Mouse (Mus musculus): Measurements from ENCODE around the gene Ptprm. TPM values are rescaled to one million over a fixed set of nuclear protein-coding genes. Genes with fewer than 3 reads are reported as not detected.
A peak's percentile ranks its signal among the peaks of the same experiment; 100 is the strongest.

Gene Ptprm
- total RNA-seq, 2 experiments from 2014 or later: 27.3 to 31.9 TPM

DNA sequence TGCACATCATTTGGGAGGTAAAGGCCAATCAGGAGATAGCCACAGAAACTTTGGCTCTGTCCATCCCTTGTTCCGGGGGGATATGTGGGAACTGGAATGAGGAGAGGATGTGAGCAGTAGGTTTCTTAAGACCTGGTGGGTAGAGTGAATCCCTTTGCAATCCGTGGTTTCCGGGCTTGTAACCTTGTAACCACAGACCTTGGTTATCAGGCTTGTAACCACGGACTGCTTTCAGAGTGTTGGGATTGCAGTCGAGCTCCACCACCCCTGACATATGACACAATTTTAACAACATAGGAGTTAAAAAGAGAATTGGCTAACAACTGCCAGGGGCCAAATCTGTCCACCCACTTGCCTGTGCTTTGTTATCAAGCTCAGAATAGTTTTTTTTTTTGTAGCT is 270.2 kb downstream of the Ptprm start:
- DNase-seq (ENCODE audit: low spot score in 2 of 2): no peak

GRCm38 (mm10) chr17:67079570-67079969 is 274.7 kb downstream of the Ptprm start:
- no peak for DNase-seq (ENCODE audit: low spot score in 2 of 2)

DNA sequence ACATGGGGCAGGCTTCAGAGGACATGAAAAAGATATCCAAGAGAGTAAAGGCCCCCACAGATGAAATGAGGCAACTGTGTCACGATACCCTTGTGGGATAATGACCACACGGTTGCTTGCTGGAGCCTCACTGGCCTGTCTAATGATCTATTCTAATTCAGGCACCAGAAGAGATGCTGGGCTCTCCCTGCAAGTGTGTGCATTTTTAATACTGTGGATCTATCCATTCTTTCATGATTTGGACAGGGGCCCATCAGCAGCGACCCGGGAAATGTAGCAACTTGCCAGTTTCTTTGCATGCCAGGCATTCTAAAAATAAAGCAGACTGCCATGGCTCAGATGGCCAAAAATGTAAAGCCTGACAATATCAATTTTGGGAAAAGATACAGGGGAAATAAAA is 280.7 kb downstream of the Ptprm start:
- no peak for DNase-seq (ENCODE audit: low spot score in 2 of 2)

DNA sequence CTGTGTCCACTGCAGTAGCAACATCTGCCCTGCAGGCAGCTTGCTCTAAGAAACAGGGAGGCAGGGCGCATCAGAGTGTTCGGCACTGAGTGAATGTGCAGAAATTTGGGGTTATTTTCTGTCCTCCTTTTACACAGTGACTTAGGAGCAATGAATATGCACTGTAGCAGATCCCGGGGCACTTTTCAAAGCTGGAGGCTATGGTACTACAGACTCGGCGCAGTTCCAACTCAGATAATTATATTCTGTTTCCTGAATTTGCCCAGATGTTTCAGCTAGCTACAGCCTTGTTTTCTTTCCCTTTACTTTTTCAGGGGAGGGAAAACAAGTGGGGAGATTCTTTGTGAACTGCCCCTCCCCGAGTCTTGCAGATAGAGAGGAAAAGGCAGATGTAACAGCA is 281.1 kb downstream of the Ptprm start:
- no peak for DNase-seq (ENCODE audit: low spot score in 2 of 2)

DNA sequence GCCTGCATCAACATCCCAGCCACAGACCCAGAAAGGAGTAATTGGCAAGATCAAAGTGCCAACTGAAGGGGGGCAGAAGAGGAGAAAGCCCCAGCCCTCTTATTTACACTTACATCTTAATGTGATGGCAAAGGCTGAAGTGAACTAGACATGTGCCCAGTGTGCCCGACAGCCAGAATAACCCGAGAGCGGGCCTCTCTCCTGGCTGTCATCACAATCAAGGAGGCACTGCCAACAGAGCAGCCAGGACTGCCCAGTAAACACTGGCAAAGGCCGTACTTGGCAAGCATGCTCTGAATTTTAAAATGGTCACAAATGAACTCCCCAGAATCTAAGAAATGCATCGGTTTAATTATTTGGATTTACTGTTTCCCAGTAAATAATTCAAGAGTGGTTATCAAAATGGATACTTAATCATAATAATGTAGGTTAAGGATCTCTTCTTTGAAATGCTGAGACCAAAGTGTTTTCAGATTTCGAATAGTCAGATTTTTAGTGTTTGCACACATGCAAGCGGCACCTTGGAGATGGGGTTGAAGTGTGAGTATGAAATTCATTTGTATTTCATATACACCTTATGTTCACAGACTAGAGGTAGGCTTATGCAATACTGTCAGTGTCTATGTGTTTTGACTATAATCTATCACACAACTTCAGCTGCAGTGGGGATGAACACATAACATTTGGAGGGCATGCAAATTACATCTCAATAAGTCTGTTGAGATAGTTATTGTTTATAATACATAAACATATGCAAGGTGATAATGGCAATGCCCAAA is 282.8 kb downstream of the Ptprm start:
- peak; percentile 51 to 58 for DNase-seq (ENCODE audit: low spot score in 2 of 2)

DNA sequence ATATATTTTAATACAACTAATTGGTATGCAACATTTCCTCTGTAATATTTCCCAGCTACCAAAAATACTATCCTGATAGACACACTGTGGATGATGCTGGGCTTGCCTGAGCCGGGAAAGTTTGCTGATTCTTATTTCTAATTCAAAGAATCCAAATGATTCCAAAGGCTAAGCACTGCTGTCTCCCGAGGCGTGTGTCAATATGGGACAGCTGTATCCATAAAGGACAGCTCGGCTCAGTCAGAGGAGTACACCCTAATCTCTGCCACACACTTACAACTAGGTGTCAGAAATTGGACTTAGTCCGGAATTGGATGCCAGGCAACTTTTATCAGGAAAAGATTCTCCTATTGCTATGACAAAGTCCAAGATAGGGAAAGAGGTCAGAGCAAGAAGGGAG is 290.6 kb downstream of the Ptprm start:
- DNase-seq (ENCODE audit: low spot score in 2 of 2): no peak

DNA sequence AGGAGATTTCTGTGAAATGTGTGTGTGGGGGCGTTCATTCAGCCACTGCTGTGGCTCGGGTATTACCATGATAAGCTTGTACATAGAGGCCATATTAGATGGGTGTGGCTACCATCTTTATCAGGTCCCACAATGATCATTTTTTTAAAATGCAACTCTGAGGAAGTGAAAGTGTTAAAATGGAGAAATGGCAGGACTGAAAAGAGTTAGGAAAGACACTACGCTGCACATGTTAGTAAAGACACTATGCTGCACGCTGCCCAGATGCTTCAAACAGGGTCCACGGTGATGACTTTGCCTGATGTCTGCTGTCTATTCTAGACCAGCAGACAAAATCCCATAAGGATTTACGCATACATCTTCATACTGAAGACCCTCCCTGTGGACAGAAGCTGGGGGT is 298.6 kb downstream of the Ptprm start:
- DNase-seq (ENCODE audit: low spot score in 2 of 2): no peak

GRCm38 (mm10) chr17:67054202-67054601 is 300.1 kb downstream of the Ptprm start:
- DNase-seq (ENCODE audit: low spot score in 2 of 2): no peak

- no peak for DNase-seq (ENCODE audit: low spot score in 2 of 2)
Observed at GRCm38 (mm10) chr17:67052624-67053314, 301.5 kb downstream of the Ptprm start.

DNA sequence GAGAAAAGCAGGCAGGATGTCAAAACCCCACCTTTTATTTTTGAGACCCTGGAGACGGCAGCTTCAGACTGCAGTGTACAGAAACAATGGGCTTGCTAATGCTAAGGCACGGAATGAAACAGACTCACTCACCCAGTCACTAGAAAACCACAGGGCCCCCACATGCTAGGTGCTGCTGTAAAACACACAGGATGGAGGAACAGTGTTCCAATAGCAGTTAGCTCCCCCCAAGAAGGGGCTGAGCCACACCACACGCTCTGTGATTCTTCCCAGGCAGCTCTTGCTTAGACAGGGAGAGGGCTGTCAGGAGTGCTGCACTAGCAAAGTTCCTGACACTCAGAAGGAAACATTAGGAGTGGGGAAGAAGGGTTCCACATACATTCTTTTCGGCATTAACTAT is 306.6 kb downstream of the Ptprm start:
- DNase-seq (ENCODE audit: low spot score in 2 of 2): no peak

DNA sequence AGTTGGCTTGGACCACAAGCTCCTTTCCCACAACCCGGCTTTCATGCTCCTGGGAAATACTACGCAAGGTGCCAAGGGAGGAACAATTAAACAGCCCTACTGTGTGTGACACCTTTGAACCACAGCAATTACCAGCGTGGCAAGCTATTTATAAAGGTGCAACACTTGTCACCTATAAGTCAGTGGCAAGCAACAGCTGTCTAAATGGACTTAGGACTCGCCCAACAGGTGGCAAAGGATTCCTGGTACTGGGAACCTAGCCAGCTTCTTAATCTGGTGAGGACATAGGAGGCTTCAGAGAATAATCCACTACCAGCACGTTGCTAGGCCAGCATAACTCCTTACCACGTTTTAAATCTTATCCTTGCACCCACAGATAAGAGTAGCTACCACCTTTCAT is 315.7 kb downstream of the Ptprm start:
- DNase-seq (ENCODE audit: low spot score in 2 of 2): no peak

DNA sequence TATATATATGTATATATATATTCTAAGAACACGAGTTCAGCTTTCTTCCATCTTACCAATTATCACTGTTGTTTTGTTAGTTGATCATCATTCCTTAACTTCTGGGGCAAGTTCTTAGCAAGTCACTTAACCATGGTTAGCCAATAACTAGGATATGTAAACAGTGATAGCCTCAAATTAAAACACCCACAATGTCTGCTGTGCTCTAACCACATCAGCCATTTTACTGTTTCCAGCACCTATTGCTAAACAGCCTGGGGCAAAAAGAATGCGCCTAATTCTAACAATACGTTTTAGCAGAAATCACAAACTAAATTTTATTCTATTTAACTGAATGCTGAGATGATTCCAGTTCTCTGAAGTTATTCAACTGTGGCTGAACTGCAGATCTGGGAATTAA is 320.7 kb downstream of the Ptprm start:
- DNase-seq (ENCODE audit: low spot score in 2 of 2): no peak

- no peak for DNase-seq (ENCODE audit: low spot score in 2 of 2)
Observed at GRCm38 (mm10) chr17:67032021-67032420, 322.2 kb downstream of the Ptprm start.

DNA sequence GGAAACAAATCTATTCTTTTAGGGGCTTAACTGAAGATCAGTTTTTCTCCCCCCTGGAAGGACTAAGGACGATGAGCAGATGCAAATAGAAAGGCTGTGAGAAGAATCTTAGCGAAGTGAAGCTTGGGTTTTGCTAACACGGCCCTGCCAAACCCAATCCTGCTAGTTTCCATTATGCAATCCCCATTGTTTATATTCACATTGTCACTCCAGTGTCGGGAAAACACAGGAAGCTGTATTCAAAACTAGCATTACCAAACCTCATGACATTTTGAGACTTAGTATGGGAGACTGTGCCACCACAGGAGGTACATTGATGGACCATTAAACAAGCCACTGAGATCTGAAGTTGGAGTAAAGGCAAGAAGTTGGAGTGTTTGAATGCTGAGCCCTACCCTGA is 322.9 kb downstream of the Ptprm start:
- no peak for DNase-seq (ENCODE audit: low spot score in 2 of 2)

DNA sequence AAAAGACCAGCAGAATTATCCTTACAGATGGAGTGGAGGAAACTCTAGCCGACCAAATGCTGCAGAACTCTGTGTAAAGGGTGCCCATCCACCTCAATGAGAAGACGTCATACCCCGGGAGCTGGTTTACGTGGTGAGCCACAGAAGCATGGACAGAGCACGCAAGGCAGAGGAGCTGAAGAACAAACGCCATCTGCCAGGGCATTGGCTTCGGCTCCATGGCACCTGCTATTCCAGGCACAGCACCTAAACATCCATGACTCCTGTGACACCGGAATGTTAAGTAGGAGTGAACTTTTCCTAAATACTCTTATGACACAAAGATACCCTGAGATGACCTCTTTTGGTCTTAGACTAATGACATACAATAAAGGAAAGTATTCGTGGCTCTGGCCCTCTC is 327.0 kb downstream of the Ptprm start:
- DNase-seq (ENCODE audit: low spot score in 2 of 2): no peak

DNA sequence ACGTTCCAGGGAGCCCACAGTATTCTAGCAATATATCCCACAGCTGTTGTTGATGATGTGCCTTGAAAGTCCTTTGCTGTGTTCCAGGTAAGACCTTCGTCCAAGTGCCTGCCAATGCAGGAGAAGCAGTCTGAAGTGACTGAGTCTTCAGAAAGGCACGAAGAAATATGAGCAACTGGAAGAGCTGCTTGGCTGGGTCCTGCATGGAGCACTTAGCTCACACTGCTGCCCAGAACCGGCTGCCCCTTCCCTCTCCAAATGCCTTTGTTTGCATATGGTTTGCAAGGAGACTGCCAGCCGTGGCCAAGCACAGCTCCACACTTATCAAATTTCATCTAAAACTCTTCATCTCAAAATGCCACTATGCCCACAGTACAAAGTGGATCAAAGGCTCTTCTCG is 337.8 kb downstream of the Ptprm start:
- no peak for DNase-seq (ENCODE audit: low spot score in 2 of 2)

- DNase-seq (ENCODE audit: low spot score in 2 of 2): no peak
Observed at GRCm38 (mm10) chr17:67013217-67013616, 341.0 kb downstream of the Ptprm start.

DNA sequence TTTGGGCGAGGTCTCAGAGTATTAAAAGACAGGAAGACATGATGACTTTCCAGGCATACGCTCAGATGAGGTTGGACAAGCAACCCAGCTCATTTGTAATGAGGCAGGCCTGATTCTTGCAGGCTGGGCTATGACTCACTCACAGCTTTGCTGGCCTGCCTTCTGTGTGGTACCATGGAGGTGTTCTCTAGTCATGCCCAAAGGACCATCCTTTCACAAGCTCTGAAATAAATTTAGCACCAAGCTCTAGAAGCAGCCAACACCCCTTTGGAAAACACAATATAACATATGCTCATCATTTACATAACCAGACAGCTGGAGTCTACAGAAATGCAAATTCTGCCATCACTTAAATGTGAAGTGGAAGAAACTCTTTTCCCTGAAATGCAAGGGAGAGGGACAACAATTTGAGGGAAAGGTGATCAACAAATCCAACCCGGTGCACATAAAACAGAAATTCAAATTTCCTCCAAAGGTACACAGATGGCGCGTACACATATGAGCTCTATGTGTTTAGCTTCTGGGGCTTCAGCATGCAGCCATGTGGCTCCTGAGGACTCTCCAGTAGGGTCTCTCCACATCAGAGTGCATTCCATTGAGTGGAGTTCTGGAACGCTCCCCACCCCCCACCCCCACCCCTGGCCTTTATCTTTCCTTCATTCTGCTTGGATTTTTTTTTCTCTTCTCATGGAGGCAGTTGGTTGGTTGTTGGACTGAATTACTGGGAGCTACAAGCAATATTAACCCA is 342.2 kb downstream of the Ptprm start:
- DNase-seq (ENCODE audit: low spot score in 2 of 2): no peak

DNA sequence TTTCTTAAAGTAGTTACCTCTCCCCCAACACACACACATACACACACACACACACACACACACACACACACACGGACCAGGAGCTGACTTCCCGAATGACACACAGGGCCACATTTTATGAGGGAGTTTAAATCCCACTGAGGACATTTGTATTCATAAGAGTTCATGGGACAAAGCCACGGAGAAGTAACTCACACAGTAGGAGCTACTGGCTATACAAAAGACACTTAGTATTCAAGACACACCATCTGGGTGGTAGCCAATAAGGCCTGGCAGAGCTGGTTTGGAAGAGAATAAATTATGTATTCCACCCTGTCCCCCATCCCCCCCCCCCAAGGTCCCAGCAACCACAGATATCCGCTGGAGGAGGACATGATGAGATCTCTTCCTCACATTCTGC is 344.1 kb downstream of the Ptprm start:
- DNase-seq (ENCODE audit: low spot score in 2 of 2): peak in 1 of 2 experiments; percentile 33

DNA sequence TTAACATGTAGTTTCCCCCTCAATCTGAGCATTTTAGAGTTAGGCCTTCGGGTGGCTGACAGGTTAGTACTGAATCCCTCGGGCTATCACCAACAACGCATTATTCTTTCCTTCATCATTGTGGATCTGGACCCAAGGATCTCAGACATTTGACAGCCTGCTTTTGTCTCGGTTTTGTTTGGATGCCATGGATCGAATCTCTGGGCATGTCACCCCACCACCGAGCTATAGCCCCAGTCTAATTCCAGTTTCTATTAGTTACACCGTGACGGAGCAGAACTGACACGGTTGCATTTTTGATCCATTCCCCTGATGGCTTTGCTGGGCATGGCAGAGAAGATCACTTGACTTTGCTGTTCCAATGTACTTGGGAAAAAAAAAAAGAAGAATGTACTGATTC is 346.1 kb downstream of the Ptprm start:
- no peak for DNase-seq (ENCODE audit: low spot score in 2 of 2)

GRCm38 (mm10) chr17:67006740-67007385 is 347.4 kb downstream of the Ptprm start:
- peak; percentile 76 to 84 for DNase-seq (ENCODE audit: low spot score in 2 of 2)

- DNase-seq (ENCODE audit: low spot score in 2 of 2): no peak
Observed at GRCm38 (mm10) chr17:66996882-66997281, 357.4 kb downstream of the Ptprm start.
